Mouse (Mus musculus) liver, embryonic 11.5 days (tissue): Measurements from ENCODE around the gene Tbc1d9. TPM values are rescaled to one million over a fixed set of nuclear protein-coding genes. Genes with fewer than 3 reads are reported as not detected.

Experiments
- ATAC-seq: fragments of 200-750 bp; cut with Nextera tagmentation; replicated peaks from 2 replicates; pipeline ENCODE4 v1.8.0; 2017; ENCODE audit warnings: moderate number of reproducible peaks, mild to moderate bottlenecking, moderate TSS enrichment, moderate library complexity; ENCODE audit not compliant: low FRiP score
- DNase-seq: peaks from one replicate; pipeline ENCODE4 v3.0.0-alpha.2; 2017; ENCODE audit warnings: low spot score
- H3K27ac ChIP-seq: fragments of 300-500 bp; sonication (generic); 2 replicates; pipeline ENCODE4 v1.5.1; 2014; ENCODE audit warnings: mild to moderate bottlenecking, low read depth, low read length, control low read depth
- H3K27me3 ChIP-seq: fragments of 300-500 bp; sonication (generic); replicated peaks from 2 replicates; pipeline ENCODE4 v1.6.1; 2014; ENCODE audit warnings: low read length, mixed read lengths; ENCODE audit not compliant: control insufficient read depth, insufficient read depth
- H3K36me3 ChIP-seq: fragments of 300-500 bp; sonication (generic); 2 replicates; pipeline ENCODE4 v1.6.1; 2014; ENCODE audit warnings: mild to moderate bottlenecking, low read length, moderate library complexity, mixed read lengths; ENCODE audit not compliant: control insufficient read depth, insufficient read depth
- H3K4me1 ChIP-seq: fragments of 300-500 bp; sonication (generic); replicated peaks from 2 replicates; pipeline ENCODE4 v1.6.1; 2014; ENCODE audit warnings: low read length, mixed read lengths; ENCODE audit not compliant: control insufficient read depth, insufficient read depth
- H3K4me2 ChIP-seq: fragments of 300-500 bp; sonication (generic); 2 replicates; pipeline ENCODE4 v1.6.1; 2014; ENCODE audit warnings: mild to moderate bottlenecking, control low read depth, moderate library complexity
- H3K4me3 ChIP-seq: fragments of 300-500 bp; sonication (generic); 2 replicates; pipeline ENCODE4 v1.5.1; 2014; ENCODE audit warnings: low read depth, low read length, control low read depth
- H3K9ac ChIP-seq: fragments of 300-500 bp; sonication (generic); 2 replicates; pipeline ENCODE4 v1.6.1; 2014; ENCODE audit warnings: low read depth, low read length, control low read depth
- H3K9me3 ChIP-seq: fragments of 300-500 bp; sonication (generic); 2 replicates; pipeline ENCODE4 v1.6.1; 2016; ENCODE audit warnings: low read length, inconsistent platforms, mixed read lengths; ENCODE audit not compliant: control insufficient read depth
- WGBS: fragments of 180-500 bp; shearing (Covaris S2); extraction: QIAGEN DNeasy Blood & Tissue Kit; methylation state at CpG from one replicate; pipeline ENCODE4 v1.1.7; 2014; 5-methylcytosine and 5-hydroxymethylcytosine counted together
- polyA plus RNA-seq: library from polyadenylated mRNA; unstranded; fragments of >200 nt; fragmentation: Nextera tagmentation; extraction: Ambion mirVana; gene quantifications from 2 replicates; pipeline ENCODE4 v1.2.1, GENCODE M21; 2014

Gene Tbc1d9
- polyA plus RNA-seq, 1 experiment from 2014 or later = 0.86 TPM

DNA sequence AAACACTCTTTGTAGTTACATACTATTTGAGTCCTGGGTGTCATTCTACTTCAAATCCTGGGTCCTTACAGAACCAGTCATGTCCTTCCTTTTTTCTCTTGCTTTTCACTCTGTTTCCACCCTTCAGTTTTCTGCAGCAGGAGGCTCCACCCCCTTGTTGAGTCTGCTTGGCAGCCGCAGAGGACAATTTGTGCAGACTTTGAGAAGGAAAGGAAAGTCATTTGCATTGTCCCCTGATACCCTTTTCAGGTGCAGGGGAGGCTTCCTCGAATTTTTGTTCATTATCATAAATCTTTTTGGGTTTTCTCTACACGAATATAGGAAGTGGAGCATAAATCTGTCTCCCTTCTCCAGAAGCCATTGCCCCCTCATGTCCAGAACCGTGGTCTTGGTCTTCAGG lies 12.7 kb upstream of the Tbc1d9 start:
- Histone ChIP-seq H3K9me3 (no peaks in the 10 kb centered on the region), H3K4me1 (no peaks in the 10 kb centered on the region), H3K36me3 (no peaks in the 10 kb centered on the region), H3K9ac (no peak overlapping the region), H3K27ac (no peak overlapping the region), H3K4me2 (no peak overlapping the region), H3K4me3 (no peak overlapping the region), H3K27me3 (no peaks in the 10 kb centered on the region)
- WGBS = 52% methylated on average over 4 of the region's 4 CpGs
- DNase-seq (no peak), ATAC-seq (no peak)

GRCm38 (mm10) chr8:83155110-83155509 lies 10.0 kb upstream of the Tbc1d9 start:
- Histone ChIP-seq H3K36me3 (no peaks in the 10 kb centered on the region), H3K27ac (no peak overlapping the region), H3K9me3 (no peaks in the 10 kb centered on the region), H3K4me1 (no peaks in the 10 kb centered on the region), H3K27me3 (no peaks in the 10 kb centered on the region), H3K4me3 (no peak overlapping the region), H3K9ac (no peak overlapping the region), H3K4me2 (no peak overlapping the region)
- DNase-seq (no peak), ATAC-seq (no peak)
- 26% methylated on average over 4 of the region's 4 CpGs for WGBS

DNA sequence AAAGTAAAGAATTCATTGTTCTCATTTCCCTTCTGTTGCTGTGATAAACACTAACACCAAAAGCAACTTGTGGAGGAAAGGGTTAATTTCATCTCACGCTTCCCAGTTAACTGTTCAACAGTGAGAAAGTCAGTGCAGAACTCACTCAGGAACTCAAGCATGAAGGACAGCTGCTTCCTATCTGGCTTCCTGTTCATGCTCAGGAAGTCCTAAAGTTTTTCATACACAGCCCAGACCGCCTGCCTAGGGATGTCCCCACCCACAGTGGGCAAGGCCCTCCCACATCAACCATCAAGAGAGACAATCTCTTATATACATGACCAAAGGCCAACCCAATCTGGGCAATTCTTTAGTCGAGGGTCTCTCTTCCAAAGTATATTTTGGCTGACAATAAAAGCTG lies 6.2 kb upstream of the Tbc1d9 start:
- H3K27ac ChIP-seq = no peak overlapping the region
- no peaks in the 10 kb centered on the region for H3K4me1 ChIP-seq
- WGBS = 54% methylated on average over 3 of the region's 3 CpGs
- H3K9ac ChIP-seq = no peak overlapping the region
- H3K36me3 ChIP-seq = no peaks in the 10 kb centered on the region
- ATAC-seq (no peak), DNase-seq (no peak)
- H3K27me3 ChIP-seq = no peaks in the 10 kb centered on the region
- H3K9me3 ChIP-seq = no peaks in the 10 kb centered on the region
- no peak overlapping the region for H3K4me2 ChIP-seq
- no peak overlapping the region for H3K4me3 ChIP-seq

DNA sequence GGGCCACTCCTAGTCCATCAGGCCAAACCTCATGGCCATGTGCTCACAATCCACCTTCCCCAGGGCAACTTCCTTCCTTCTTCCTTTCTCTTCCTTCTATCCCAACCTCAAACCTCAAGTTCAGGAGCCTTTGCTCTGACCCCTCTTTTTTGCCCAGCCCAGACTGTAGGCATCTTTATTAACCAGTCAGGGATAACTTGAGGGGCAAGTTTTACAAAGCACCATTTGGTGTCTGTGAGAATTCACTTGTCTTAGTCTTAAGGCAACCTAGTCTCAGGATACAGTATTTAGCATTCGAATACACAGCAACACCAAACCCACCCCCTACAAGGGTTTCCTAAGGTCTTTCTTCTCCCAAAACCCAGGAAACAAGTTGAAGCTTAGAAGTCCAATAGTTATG lies 5.5 kb upstream of the Tbc1d9 start:
- Histone ChIP-seq H3K9me3 (no peaks in the 10 kb centered on the region), H3K4me1 (no peaks in the 10 kb centered on the region), H3K9ac (no peak overlapping the region), H3K27ac (no peak overlapping the region), H3K27me3 (peaks cover 3% of the 10 kb centered on the region), H3K4me3 (no peak overlapping the region), H3K4me2 (no peak overlapping the region), H3K36me3 (no peaks in the 10 kb centered on the region)
- no peak for ATAC-seq
- DNase-seq = no peak
- 68% methylated on average over 1 of the region's 1 CpGs for WGBS

DNA sequence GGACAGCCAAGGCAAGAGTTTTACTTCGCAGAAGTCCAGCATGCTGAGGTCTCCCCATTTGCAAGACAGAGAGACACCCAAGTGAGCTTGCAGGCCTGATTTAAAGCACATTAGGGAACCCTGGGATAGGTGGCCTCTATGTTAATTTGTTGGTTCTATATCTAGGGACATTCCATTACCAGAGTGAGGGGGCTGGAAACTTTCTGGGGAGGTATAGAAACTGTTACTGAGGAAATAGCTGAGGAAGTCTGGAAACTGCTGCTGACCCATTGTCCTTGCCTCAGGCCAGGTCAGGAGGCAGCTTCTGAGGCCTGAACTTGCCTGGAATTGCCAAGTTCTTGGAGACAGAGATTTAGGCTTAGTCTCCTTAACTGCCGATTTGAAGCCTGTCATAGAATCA lies 4.5 kb upstream of the Tbc1d9 start:
- H3K36me3 ChIP-seq = no peaks in the 10 kb centered on the region
- H3K4me2 ChIP-seq = no peak overlapping the region
- no peak overlapping the region for H3K9ac ChIP-seq
- no peak overlapping the region for H3K4me3 ChIP-seq
- H3K27ac ChIP-seq = no peak overlapping the region
- H3K4me1 ChIP-seq = no peaks in the 10 kb centered on the region
- H3K27me3 ChIP-seq = peaks cover 12% of the 10 kb centered on the region
- DNase-seq = no peak
- no peak for ATAC-seq
- WGBS = 71% methylated on average over 2 of the region's 2 CpGs
- no peaks in the 10 kb centered on the region for H3K9me3 ChIP-seq

DNA sequence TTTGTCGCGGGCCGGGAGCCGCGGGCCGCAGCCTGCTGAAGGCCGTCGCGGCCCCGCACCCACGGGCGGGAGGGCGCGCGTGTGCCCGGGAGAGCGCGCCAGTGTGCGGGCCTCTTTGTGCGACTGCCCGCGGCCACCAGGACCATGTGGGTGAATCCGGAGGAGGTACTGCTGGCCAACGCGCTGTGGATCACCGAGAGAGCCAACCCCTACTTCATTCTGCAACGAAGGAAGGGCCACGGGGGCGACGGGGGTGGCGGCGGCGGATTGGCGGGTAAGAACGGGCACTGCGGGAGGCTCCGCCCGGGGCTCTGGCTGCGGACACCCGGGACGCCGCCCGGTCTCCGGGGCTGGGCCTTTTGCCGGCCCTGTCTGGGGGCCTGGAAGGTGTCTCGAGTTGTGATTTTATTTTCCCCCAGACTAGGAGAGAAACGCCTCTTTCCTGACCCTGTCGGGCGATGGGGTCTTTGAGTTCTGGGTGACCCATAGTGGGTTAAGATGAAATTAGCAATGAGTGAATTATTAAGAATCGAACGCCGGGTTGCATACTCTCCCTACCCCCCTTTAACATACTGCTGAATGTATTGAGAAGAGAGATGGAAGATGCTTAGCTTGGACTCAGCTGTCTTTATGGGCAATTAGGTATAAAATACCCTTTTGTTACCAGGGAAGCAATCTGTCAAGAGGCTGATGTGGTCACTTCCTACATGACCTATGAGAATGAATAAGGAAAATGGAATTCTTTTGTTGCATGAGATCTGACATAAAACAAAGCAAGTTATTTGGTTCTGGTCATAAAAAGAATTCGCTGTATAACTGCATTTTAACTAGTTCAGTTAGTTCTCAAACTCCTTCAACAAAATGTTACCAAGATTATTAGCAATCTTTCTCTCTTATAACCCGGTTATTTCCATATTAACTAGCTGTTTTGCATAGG lies 1.0 kb downstream of the Tbc1d9 start, which contains the start of gene Gm10645:
TSS of gene Gm10645 (minus strand) at position 240 of the 937 bp plus-strand sequence.
- H3K9ac ChIP-seq = peak within 1 kb of the TSS; percentile 75
- H3K27me3 ChIP-seq = peaks cover 31% of the 10 kb centered on the region
- H3K4me2 ChIP-seq = peak within 1 kb of the TSS; percentile 95
- no peaks in the 10 kb centered on the region for H3K4me1 ChIP-seq
- H3K9me3 ChIP-seq = no peaks in the 10 kb centered on the region
- WGBS = 4% methylated on average over 53 of the region's 54 CpGs
- peak within 1 kb of the TSS; percentile 53 for H3K27ac ChIP-seq
- H3K4me3 ChIP-seq = peak within 1 kb of the TSS; percentile 72
- H3K36me3 ChIP-seq = no peaks in the 10 kb centered on the region
- ATAC-seq (no peak; the same call in none of the 2 replicates), DNase-seq (peak; percentile 67)

DNA sequence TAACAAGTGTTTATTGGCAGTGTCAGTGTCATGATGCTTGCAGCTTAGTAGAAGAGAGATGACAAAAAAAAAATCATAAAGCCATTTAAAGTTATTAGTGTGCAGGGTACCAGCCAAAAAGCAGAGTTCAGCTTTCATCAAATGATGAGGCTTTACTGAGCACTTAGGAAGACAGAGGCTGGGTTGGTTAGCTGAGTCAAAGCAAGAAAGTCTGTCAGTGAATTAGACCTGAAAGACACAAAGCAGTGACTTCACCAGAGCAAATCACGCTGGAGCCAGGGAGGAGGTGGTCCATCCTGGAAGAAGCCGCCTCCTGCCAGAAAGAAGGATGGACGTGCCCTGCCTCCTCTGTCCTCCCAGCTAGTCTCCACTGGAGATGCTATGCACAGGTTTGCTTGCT lies 2.8 kb downstream of the Tbc1d9 start:
- H3K4me1 ChIP-seq = no peaks in the 10 kb centered on the region
- whole genome bisulfite sequencing = 59% methylated on average over 3 of the region's 3 CpGs
- no peak overlapping the region for H3K27ac ChIP-seq
- H3K27me3 ChIP-seq = peaks cover 31% of the 10 kb centered on the region
- H3K36me3 ChIP-seq = no peaks in the 10 kb centered on the region
- no peak for ATAC-seq
- no peaks in the 10 kb centered on the region for H3K9me3 ChIP-seq
- H3K4me2 ChIP-seq = no peak overlapping the region
- DNase-seq = no peak
- H3K4me3 ChIP-seq = no peak overlapping the region
- H3K9ac ChIP-seq = no peak overlapping the region

DNA sequence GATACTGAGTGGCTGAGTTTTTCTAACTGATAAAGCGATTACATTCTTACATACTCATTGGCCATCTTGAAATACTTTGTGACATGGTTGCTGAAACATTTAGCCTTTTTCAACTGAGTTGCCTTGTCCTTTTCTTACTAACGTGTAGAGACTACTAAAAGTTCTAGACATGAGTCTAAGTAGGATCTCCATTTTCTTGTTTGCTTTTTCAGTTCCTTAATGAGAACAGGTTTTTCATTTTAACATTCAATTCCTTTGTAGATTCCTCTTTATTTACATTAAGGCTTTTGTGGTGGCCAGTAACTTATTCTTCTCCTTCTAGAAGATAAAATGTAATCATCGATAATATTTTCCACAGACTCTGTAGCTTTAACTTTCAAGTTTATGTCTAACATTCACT lies 4.0 kb downstream of the Tbc1d9 start:
- Histone ChIP-seq H3K4me2 (no peak overlapping the region), H3K9me3 (no peaks in the 10 kb centered on the region), H3K36me3 (no peaks in the 10 kb centered on the region), H3K4me3 (no peak overlapping the region), H3K27ac (no peak overlapping the region), H3K4me1 (no peaks in the 10 kb centered on the region), H3K9ac (no peak overlapping the region), H3K27me3 (peaks cover 31% of the 10 kb centered on the region)
- WGBS = 82% methylated on average over 3 of the region's 3 CpGs
- DNase-seq (no peak), ATAC-seq (no peak)

DNA sequence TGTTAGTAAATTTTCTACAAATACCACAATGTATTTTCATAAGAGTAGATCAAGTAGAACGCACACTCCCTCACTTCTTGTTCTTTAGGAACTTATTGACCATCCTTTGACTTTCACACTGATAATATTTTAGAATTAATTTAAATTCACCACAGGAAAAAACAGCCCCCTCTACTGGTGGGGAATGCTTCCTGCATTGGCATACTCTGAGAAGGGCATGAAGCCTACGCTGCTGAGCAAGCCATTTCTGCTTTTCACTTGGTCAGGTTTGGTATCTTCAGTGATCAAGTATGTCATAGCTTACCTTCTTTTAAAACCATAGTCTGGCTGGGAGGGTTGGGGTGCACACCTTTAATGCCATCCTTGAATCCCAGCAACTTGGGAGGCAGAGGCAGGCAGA lies 4.6 kb downstream of the Tbc1d9 start:
- no peak overlapping the region for H3K4me2 ChIP-seq
- no peaks in the 10 kb centered on the region for H3K36me3 ChIP-seq
- H3K27me3 ChIP-seq = peaks cover 27% of the 10 kb centered on the region
- no peaks in the 10 kb centered on the region for H3K4me1 ChIP-seq
- WGBS = 84% methylated on average over 2 of the region's 2 CpGs
- ATAC-seq (no peak), DNase-seq (no peak)
- H3K9ac ChIP-seq = no peak overlapping the region
- no peak overlapping the region for H3K4me3 ChIP-seq
- no peak overlapping the region for H3K27ac ChIP-seq
- H3K9me3 ChIP-seq = no peaks in the 10 kb centered on the region
